Mouse (Mus musculus) megakaryocyte, embryonic 14.5 days (primary cell): ENCODE results near the gene Gsn.

Experiments used
- FLI1 ChIP-seq: IDR thresholded peaks from 2 replicates; pipeline ENCODE4 v1.6.1; 2012; ENCODE audit warnings: low read length, inconsistent platforms, mixed read lengths
- GATA1 ChIP-seq: IDR thresholded peaks from 3 replicates; pipeline ENCODE4 v1.6.1; 2012; ENCODE audit warnings: mixed read lengths, low read length, inconsistent platforms, borderline replicate concordance

- TF ChIP-seq GATA1 = no peak
- TF ChIP-seq FLI1 = no peak
These were observed 61.4 kb downstream of the Gsn start for GRCm38 (mm10) chr2:35317604-35318003.
